Mouse (Mus musculus) neutrophil, adult 5-6 weeks (primary cell): ENCODE data around the gene Ptdss2. TPM values are rescaled to one million over a fixed set of nuclear protein-coding genes. Genes with fewer than 3 reads are reported as not detected.

Experiments used
- ATAC-seq: fragments of 151-379, 151-347 bp; 2 replicates; pipeline ENCODE4 v1.8.0; 2017; ENCODE audit warnings: mild to moderate bottlenecking, moderate TSS enrichment; ENCODE audit not compliant: insufficient number of reproducible peaks, poor library complexity, low FRiP score, severe bottlenecking; ENCODE audit errors: extremely low read depth
- total RNA-seq: library from RNA; stranded (forward); fragments of 200-1000 nt; gene quantifications from 2 replicates; pipeline ENCODE4 v1.2.3, GENCODE M21; 2017

Ptdss2 gene
- total RNA-seq, 1 experiment from 2014 or later = 4.2 TPM

- ATAC-seq = no peak
These were observed 74.6 kb downstream of the Ptdss2 start for GRCm38 (mm10) chr7:141196619-141197282.

DNA sequence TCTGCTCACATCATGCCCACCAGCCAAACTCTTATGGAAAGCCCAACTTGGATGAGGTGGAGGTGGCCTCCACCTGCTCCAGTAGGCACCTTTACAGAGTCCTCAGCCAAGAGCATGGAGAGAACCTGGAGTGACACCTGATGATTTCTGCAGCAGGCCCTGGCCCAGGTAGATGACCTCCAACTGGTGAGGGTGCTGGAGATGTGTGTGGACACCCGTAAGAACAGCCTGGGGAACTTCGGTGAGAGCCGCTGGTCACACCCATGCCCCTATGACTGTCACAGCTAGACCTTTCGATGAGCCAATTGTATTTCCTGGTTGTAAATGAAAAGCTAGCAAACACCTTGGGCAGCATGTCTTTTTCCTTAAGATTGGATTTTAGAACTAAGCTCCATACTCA is 75.9 kb downstream of the Ptdss2 start:
- ATAC-seq = no peak

DNA sequence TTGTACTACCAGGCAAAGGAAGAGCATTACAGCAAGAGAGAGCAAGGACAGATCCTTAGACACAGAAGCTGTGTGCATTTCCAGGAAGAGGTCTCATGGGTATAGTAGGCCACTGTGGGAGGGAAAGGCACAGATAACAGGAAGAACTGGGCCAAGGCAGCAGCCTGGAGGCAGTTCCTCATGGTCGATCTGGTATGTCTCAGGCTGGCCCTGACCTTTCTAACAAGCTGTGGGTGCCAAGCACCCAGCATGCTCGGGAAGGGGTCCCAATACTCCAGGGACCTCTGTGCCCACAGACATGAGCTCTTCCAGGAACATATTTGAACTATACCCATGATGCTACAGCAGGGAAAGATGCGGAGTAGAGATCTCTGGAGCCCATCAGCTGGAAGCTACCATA is 82.4 kb downstream of the Ptdss2 start:
- no peak for ATAC-seq

- ATAC-seq = no peak
These were observed 83.3 kb downstream of the Ptdss2 start for GRCm38 (mm10) chr7:141205504-141205903.

DNA sequence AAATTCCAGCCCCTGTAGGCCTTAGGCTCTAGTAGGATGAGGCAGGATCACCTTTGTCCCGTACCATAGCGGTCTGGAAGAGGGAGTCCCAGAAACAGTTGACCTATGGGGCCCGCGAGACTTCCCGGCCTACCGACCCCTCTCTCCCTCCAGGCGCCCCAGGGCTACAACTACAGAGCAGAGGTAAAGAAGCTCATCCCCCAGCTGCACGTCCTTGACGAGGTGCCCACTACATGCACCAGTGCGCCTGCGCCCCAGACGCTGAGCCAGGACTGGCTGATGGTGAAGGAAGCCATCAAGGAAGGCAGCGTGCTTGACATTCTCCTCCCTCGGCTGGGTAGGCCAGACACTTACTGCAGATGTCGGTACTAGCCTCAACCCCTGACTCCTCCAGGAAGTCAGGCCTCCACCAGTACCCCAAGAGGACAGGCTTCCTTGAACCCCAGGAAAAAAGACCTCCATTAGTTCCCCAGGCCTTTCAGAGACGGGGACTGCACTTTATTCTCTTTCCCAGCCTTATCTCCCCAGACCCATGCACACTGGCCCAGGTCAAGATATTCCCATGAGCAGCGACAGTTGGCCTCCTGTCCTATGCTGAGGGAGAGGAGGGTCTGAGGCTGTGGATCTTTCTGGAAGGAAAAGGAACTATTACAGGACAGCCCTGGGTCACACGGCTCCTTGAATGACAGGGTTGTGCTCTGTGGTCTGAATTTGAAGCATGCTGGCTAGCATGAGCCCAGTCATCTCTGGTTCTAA is 84.2 kb downstream of the Ptdss2 start:
- no peak for ATAC-seq

Other genes starting within 250 kb of the Ptdss2 start
- gene Psmd13, start 240.4 kb upstream of the Ptdss2 start, total RNA-seq = 96.6 and 110 TPM in 2 replicates
- gene Sirt3, start 240.1 kb upstream of the Ptdss2 start, total RNA-seq = 14.5 and 20.1 TPM in 2 replicates
- not detected in 2 replicates for gene Cox8b, start 221.9 kb upstream of the Ptdss2 start, total RNA-seq
- 0.47 TPM in 1 of 2 replicates, not detected in the other for gene Nlrp6, start 201.5 kb upstream of the Ptdss2 start, total RNA-seq
- 15.0 and 17.9 TPM in 2 replicates for gene Pgghg, start 181.0 kb upstream of the Ptdss2 start, total RNA-seq
- 12.8 and 18.0 TPM in 2 replicates for gene Ifitm5, start 172.1 kb upstream of the Ptdss2 start, total RNA-seq
- not detected in 2 replicates for gene Gm45717, start 166.4 kb upstream of the Ptdss2 start, total RNA-seq
- 514 and 537 TPM in 2 replicates for gene Ifitm2, start 166.4 kb upstream of the Ptdss2 start, total RNA-seq
- gene Ifitm1, start 155.2 kb upstream of the Ptdss2 start, total RNA-seq = 416 and 446 TPM in 2 replicates
- 187 and 230 TPM in 2 replicates for gene Ifitm3, start 111.6 kb upstream of the Ptdss2 start, total RNA-seq
- gene Ifitm6, start 104.5 kb upstream of the Ptdss2 start, total RNA-seq = 105 and 120 TPM in 2 replicates
- not detected in 2 replicates for gene Gm17387, start 93.3 kb upstream of the Ptdss2 start, total RNA-seq
- gene B4galnt4, start 61.3 kb upstream of the Ptdss2 start, total RNA-seq = not detected in 2 replicates
- gene Pkp3, start 44.2 kb upstream of the Ptdss2 start, total RNA-seq = 10.5 and 11.0 TPM in 2 replicates
- 21.0 and 21.9 TPM in 2 replicates for gene Sigirr, start 21.8 kb upstream of the Ptdss2 start, total RNA-seq
- gene Ano9, start 4.6 kb upstream of the Ptdss2 start, total RNA-seq = not detected in 2 replicates
- 41.0 and 51.8 TPM in 2 replicates for gene Rnh1, start 50.5 kb downstream of the Ptdss2 start, total RNA-seq
- gene Hras, start 71.6 kb downstream of the Ptdss2 start, total RNA-seq = 13.7 and 23.8 TPM in 2 replicates
- gene Lrrc56, start 71.8 kb downstream of the Ptdss2 start, total RNA-seq = 1.9 and 3.9 TPM in 2 replicates
- 2.6 and 3.2 TPM in 2 replicates for gene Lmntd2, start 91.7 kb downstream of the Ptdss2 start, total RNA-seq
- gene Rassf7, start 93.5 kb downstream of the Ptdss2 start, total RNA-seq = 7.1 and 9.0 TPM in 2 replicates
- 82.6 and 97.8 TPM in 2 replicates for gene Phrf1, start 106.4 kb downstream of the Ptdss2 start, total RNA-seq
- 122 and 134 TPM in 2 replicates for gene Irf7, start 144.1 kb downstream of the Ptdss2 start, total RNA-seq
- not detected in 2 replicates for gene Cdhr5, start 154.4 kb downstream of the Ptdss2 start, total RNA-seq
- not detected in 2 replicates for gene Sct, start 156.8 kb downstream of the Ptdss2 start, total RNA-seq
- not detected in 2 replicates for gene Drd4, start 169.6 kb downstream of the Ptdss2 start, total RNA-seq
- 23.2 and 27.9 TPM in 2 replicates for gene Deaf1, start 205.3 kb downstream of the Ptdss2 start, total RNA-seq
- gene Tmem80, start 205.4 kb downstream of the Ptdss2 start, total RNA-seq = 24.2 and 24.7 TPM in 2 replicates
- 3.1 and 7.9 TPM in 2 replicates for gene Eps8l2, start 216.5 kb downstream of the Ptdss2 start, total RNA-seq